Mouse (Mus musculus): ENCODE results near the gene Kctd13. TPM values are rescaled to one million over a fixed set of nuclear protein-coding genes. Genes with fewer than 3 reads are reported as not detected.
A peak's percentile ranks its signal among the peaks of the same experiment; 100 is the strongest.
"Not testable (repeated sequence)": the region's sequence is repeated elsewhere in the genome, so short reads cannot be mapped to it uniquely, and the experiment has no call there.

Kctd13 gene
- polyA plus RNA-seq, 1 experiment = 91.1 TPM

DNA sequence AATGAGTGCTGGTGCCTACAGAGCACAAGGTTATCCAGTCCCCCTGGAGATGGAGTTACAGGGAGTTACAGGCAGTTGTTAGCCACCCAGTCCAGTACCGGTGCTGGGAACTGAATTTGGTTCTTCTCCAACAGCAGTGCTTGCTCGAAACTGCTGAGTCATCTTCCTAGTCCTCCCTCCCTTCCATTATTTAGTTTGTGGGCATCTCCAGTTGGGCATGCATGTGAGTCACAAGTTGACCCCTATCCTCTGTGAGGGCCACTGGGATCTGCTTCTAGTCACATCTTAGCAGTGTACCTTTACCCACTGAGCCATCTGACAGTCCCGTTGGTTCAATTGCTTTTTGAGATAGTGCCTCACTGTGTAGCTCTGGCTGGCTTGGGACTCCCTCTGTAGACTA, 23.1 kb upstream of the Kctd13 start:
- TF ChIP-seq CTCF (IDR thresholded peaks at IDR 0.05; ENCODE audit: borderline replicate concordance, extremely low read depth, insufficient read depth, insufficient read length) = no peak
- no peak for TF ChIP-seq POLR2A (IDR thresholded peaks at IDR 0.05; ENCODE audit: borderline replicate concordance, extremely low read depth, insufficient read depth, insufficient read length, poor library complexity, severe bottlenecking)
- no peak for DNase-seq (ENCODE audit: low read depth)

DNA sequence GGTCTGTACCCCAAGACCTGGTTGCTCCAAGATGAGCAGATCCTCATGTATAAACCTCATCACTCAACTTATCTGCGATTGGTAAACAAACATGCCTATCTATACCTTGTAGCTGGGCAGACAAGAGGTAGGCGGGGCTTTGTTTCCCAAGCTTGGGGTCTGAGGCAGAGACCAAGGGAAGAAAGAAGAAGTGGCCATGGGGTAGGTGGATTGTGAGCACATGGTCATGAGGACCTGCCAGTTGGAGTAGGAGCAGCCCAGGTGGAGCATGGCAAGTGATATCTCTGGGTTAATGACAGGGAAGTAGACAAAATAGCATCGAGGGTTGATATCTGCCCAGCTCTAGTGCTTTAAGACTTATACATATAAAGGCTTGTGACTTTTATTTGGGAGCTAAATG, 13.8 kb upstream of the Kctd13 start:
- no peak for TF ChIP-seq POLR2A (IDR thresholded peaks at IDR 0.05; ENCODE audit: borderline replicate concordance, extremely low read depth, insufficient read depth, insufficient read length, poor library complexity, severe bottlenecking)
- no peak for TF ChIP-seq CTCF (IDR thresholded peaks at IDR 0.05; ENCODE audit: borderline replicate concordance, extremely low read depth, insufficient read depth, insufficient read length)
- DNase-seq (ENCODE audit: low read depth) = no peak

DNA sequence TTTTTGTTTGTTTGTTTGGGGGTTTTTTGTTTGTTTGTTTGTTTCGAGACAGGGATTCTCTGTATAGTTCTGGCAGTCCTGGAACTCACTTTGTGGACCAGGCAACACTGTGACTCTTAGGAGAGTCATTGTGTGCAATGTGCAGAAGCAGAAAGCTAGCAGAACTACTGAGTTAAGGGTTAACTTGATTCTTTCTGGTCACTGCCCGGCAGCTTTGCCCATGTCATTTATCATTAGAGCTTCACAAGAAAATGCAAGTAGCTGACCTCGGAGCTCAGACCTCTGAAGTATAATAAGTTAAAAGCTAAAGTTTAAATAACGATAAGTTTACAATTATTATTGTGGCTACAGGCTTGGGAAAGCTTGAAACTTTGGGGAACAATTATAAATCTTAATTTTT, 10.3 kb upstream of the Kctd13 start:
- not testable (repeated sequence) for DNase-seq (ENCODE audit: low read depth)

DNA sequence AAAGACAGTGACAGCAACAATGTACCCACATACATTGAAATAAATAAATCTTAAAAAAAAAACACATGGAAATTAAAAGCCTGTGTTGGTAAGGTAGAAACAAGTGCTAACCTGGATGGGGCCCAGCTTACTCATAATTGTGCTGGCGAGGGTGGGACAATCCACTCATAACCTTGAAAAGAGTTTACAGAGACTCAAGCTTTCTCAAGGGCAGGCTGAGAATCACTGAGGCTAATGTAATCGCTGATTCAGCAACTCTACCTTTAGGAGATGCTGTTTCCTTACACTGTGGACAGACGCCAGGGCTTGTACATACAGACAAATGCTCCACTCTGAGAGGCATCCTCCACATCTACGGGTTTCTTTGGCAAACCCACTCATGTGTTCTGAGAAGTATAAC, 8.7 kb upstream of the Kctd13 start:
- DNase-seq (ENCODE audit: low read depth) = no peak
- TF ChIP-seq POLR2A (IDR thresholded peaks at IDR 0.05; ENCODE audit: borderline replicate concordance, extremely low read depth, insufficient read depth, insufficient read length, poor library complexity, severe bottlenecking) (no peak), CTCF (IDR thresholded peaks at IDR 0.05; ENCODE audit: borderline replicate concordance, extremely low read depth, insufficient read depth, insufficient read length) (no peak)

DNA sequence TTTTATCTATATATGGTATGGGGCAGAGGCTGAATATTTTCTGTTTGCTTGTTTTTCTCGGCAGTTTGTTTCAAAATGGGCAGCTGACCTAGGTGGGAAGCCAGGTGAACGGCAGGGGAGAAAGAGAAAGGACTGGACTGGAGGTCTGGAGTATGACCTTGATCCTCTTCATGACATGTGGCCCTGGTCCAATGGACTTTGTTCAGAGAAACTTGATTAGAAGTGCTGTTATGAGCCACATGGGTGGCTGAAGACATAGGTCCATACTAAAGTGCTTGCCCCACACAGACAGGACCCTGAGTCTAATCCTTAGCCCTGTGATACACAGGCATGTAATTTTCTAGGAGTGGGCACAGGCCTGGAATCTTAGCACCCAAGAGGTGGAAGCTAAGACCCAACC, 7.1 kb upstream of the Kctd13 start:
- DNase-seq (ENCODE audit: low read depth) = no peak
- TF ChIP-seq CTCF (IDR thresholded peaks at IDR 0.05; ENCODE audit: borderline replicate concordance, extremely low read depth, insufficient read depth, insufficient read length) (no peak), POLR2A (IDR thresholded peaks at IDR 0.05; ENCODE audit: borderline replicate concordance, extremely low read depth, insufficient read depth, insufficient read length, poor library complexity, severe bottlenecking) (no peak)

DNA sequence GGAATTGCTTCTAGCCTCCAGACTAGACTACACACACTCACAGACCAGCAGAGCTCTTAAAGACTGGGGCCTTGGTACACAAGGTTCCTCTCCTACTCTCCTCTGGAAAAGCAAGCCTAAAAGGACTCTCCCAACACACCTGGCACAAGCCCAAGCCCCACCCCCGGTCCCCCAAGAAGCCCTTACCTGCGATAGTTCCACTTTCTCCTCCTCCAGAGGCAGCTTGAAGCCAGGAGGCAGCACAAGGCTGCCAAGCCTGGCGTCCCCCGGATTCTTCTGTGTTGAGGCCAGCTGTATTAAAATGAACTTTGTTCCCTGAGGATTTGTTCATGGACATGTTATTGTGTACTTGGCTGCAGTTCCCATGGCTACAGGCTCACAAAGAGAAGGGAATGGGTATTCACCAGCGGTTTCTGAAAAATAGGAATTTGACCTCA, 6.0 kb upstream of the Kctd13 start, which contains the start of gene Tmem219:
TSS of gene Tmem219 (minus strand) at position 294 of the 437 bp plus-strand sequence.
- TF ChIP-seq POLR2A (IDR thresholded peaks at IDR 0.05; ENCODE audit: borderline replicate concordance, extremely low read depth, insufficient read depth, insufficient read length, poor library complexity, severe bottlenecking) (no peak), CTCF (IDR thresholded peaks at IDR 0.05; ENCODE audit: borderline replicate concordance, extremely low read depth, insufficient read depth, insufficient read length) (no peak)
- peak; percentile 88 for DNase-seq (ENCODE audit: low read depth)

DNA sequence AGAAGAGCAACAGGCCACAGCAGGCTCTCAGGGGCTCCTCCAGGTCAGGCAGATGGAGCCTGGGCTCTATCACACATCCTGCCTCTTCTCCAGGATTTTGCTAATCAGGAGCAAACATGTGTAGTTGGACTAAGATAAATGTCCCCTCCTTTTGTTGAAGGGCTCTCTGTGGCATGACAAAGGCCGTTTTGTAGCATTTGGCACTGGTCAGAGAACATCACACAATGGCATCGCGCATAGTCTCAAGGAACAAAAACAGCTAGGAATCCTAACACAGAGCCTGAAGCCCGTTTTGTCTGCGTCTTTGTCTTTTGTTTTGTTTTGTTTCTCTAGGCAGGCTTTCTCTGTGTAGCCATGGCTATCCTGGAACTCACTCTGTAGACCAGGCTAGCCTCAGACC, 4.7 kb upstream of the Kctd13 start:
- no peak for DNase-seq (ENCODE audit: low read depth)
- TF ChIP-seq POLR2A (IDR thresholded peaks at IDR 0.05; ENCODE audit: borderline replicate concordance, extremely low read depth, insufficient read depth, insufficient read length, poor library complexity, severe bottlenecking) = no peak
- no peak for TF ChIP-seq CTCF (IDR thresholded peaks at IDR 0.05; ENCODE audit: borderline replicate concordance, extremely low read depth, insufficient read depth, insufficient read length)

DNA sequence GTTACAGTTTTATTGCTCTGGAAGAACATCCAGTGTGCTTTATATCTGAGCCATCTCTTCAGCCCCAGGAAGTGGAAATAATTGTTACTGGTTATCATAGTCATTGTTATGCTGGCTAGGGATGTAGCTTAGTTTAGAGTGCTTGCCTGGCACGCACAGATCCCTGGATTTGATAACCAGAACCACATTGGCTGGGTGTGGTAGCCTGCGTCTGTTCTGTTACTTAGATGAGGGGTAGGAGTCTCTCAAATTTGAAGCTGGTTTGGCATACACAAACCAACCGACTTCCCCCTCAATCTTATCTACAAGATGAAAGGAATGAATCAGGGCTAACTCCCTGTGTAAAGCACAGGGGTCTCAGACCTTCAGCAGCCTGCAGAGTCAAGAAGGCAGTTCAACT, 2.4 kb upstream of the Kctd13 start:
- DNase-seq (ENCODE audit: low read depth) = no peak
- TF ChIP-seq POLR2A (IDR thresholded peaks at IDR 0.05; ENCODE audit: borderline replicate concordance, extremely low read depth, insufficient read depth, insufficient read length, poor library complexity, severe bottlenecking) = no peak

DNA sequence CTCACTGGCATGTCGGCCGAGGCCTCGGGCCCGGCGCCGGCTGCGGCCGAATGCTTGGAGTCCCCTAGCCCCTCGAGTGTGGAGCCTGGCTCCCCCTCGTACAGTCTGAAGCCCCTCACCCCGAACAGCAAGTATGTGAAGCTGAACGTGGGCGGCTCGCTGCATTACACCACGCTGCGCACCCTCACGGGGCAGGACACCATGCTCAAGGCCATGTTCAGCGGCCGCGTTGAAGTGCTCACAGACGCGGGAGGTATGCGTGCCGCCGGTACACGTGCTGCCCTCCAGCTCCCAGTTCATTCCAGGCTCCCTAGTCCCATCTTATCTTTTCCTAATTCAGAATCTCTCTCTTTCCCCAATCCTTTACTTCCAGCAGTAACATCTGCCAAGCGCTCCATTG, 367 bp downstream of the Kctd13 start:
- TF ChIP-seq POLR2A (IDR thresholded peaks at IDR 0.05; ENCODE audit: borderline replicate concordance, extremely low read depth, insufficient read depth, insufficient read length, poor library complexity, severe bottlenecking) (no peak), CTCF (IDR thresholded peaks at IDR 0.05; ENCODE audit: borderline replicate concordance, extremely low read depth, insufficient read depth, insufficient read length) (no peak)
- peak; percentile 54 for DNase-seq (ENCODE audit: low read depth)

DNA sequence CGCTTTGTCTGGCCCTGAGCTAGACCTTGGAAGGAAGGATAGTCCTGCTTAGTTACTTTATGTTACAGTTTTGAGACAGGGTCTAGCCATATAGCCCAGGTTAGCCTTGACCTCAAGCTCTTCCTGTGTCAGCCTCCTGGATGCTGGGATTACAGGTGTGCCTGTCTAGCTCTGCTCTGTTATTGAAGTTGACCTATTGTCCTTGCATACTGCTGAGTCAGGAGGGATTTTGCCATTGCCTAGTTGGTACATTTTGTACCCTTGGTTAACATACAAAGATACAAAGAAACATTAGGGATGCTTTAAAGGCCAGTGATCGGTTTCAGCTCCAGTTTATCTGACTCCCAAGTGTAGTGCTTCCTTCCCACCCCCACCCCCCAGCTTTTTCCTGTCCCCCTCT, 4.0 kb downstream of the Kctd13 start:
- DNase-seq (ENCODE audit: low read depth) = no peak
- TF ChIP-seq POLR2A (IDR thresholded peaks at IDR 0.05; ENCODE audit: borderline replicate concordance, extremely low read depth, insufficient read depth, insufficient read length, poor library complexity, severe bottlenecking) (no peak), CTCF (IDR thresholded peaks at IDR 0.05; ENCODE audit: borderline replicate concordance, extremely low read depth, insufficient read depth, insufficient read length) (no peak)

DNA sequence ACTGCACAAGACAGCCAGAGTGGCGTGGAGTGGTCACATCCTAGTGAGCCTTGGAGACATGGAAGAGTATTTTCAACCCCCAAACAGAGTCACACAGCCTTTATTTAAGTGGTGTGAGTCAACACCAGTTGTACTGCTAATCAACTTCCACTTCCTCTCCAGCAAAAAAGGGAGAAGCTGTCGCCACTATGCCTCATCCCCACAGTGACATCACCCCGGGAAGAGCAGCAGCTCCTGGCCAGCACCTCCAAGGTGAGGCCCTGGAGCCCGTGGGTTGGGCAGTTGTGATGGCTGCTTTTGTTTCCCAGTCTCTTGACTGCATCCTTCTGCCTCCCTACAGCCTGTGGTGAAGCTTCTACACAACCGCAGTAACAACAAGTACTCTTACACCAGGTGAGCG, 12.5 kb downstream of the Kctd13 start:
- DNase-seq (ENCODE audit: low read depth) = no peak
- TF ChIP-seq CTCF (IDR thresholded peaks at IDR 0.05; ENCODE audit: borderline replicate concordance, extremely low read depth, insufficient read depth, insufficient read length) (no peak), POLR2A (IDR thresholded peaks at IDR 0.05; ENCODE audit: borderline replicate concordance, extremely low read depth, insufficient read depth, insufficient read length, poor library complexity, severe bottlenecking) (no peak)

DNA sequence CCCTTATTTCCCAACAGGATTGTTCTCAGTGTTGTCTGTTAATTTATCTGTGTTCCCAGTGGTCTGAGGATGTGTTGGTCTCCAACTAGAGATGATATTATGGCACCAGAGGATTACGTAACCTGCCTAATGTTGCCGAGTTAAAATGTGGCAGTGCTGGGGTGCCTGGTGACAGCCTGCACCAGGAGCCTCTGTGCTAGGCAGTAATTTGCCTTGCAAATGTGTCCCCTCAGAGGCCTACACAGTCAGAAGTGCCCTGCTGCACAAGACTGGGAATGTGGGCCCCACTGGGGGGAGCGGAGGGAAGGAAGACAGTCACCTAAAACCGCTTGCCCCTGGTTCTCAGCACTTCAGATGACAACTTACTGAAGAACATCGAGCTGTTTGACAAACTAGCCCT, 13.1 kb downstream of the Kctd13 start:
- TF ChIP-seq POLR2A (IDR thresholded peaks at IDR 0.05; ENCODE audit: borderline replicate concordance, extremely low read depth, insufficient read depth, insufficient read length, poor library complexity, severe bottlenecking) = no peak
- no peak for TF ChIP-seq CTCF (IDR thresholded peaks at IDR 0.05; ENCODE audit: borderline replicate concordance, extremely low read depth, insufficient read depth, insufficient read length)
- peak; percentile 40 for DNase-seq (ENCODE audit: low read depth)

DNA sequence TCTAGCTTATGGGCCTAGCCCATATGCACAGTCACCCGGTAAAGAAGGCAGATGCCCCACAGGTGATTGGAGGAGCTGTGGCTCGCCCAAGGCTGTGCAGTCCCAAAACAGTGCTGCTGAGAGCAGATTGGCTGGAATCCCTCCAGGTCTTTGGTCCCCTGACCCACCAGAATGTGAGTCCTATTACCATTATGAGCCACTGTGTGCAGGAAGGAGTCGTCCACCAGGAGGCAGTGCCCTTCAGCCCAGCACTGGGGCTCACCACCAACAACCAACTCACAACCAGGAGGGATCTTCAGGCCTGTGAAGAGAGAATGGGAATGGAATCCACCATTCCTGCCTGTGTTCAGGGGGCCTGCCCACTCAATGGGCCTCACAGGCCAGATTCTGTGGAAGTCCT, 17.9 kb downstream of the Kctd13 start:
- TF ChIP-seq CTCF (IDR thresholded peaks at IDR 0.05; ENCODE audit: borderline replicate concordance, extremely low read depth, insufficient read depth, insufficient read length) (peak; percentile 60), POLR2A (IDR thresholded peaks at IDR 0.05; ENCODE audit: borderline replicate concordance, extremely low read depth, insufficient read depth, insufficient read length, poor library complexity, severe bottlenecking) (no peak)
- DNase-seq (ENCODE audit: low read depth) = peak; percentile 55
